23 mouse cellular contexts compared by ENCODE assay signal in the genomic region with DNA sequence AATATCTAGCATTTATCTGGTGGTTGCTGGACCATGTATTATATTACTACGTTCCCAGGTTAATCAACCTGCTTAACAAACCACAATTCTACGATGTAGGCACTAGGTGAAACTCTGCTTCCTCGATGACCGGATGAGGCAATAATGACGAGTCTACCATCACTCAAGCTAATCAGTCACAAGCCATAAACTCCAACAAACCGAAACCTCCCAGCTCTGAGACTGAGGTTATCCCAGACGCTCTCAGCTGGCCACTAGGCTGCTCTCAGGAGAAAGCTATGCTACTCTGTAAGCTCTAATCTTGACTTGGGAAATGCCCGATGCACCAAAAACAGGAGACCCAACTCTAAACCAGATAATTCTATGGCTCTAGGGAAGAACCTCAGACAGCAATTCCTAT.
DNase-seq lines count a peak whose midpoint lies in the region; ATAC-seq and TF ChIP-seq lines count a peak whose summit lies in the region.
"Had no signal": no experiment of that assay in that cellular context is flagged by ENCODE, and none has a peak within 500 bp of the region (broad histone marks: within the 10 kb centered on the region; RNA-seq: fewer than 3 reads in every experiment).

No protein-coding gene starts in this region.

- no peaks in the 10 kb centered on the region for H3K4me1 ChIP-seq in intestine, postnatal 0 days (replicated peaks; ENCODE audit: control insufficient read depth, insufficient read depth, low read length)
- no peaks in the 10 kb centered on the region for H3K4me1 ChIP-seq in intestine, embryonic 16.5 days (ENCODE audit: control insufficient read depth, insufficient read depth, low read length)
- H3K4me1 ChIP-seq in kidney, embryonic 15.5 days, result peaks cover 5% of the 10 kb centered on the region; the same call in 1 of the 2 replicates
- no peaks in the 10 kb centered on the region for H3K4me1 ChIP-seq in kidney, postnatal 0 days (replicated peaks; ENCODE audit: insufficient read depth, low read length)
- no peaks in the 10 kb centered on the region for H3K4me1 ChIP-seq in midbrain, embryonic 11.5 days (ENCODE audit: control insufficient read depth, insufficient read depth, low read length)
- H3K4me1 ChIP-seq: embryonic facial prominence, embryonic 15.5 days; forebrain, embryonic 12.5 days had no signal

- no peaks in the 10 kb centered on the region for H3K27me3 ChIP-seq in intestine, postnatal 0 days (replicated peaks; ENCODE audit: control insufficient read depth, insufficient read depth, low read length)
- H3K27me3 ChIP-seq in intestine, embryonic 16.5 days (replicated peaks; ENCODE audit: control insufficient read depth, insufficient read depth, low read length), result no peaks in the 10 kb centered on the region
- no peaks in the 10 kb centered on the region for H3K27me3 ChIP-seq in kidney, embryonic 15.5 days
- no peaks in the 10 kb centered on the region for H3K27me3 ChIP-seq in kidney, postnatal 0 days (ENCODE audit: insufficient read depth, low read length)
- H3K27me3 ChIP-seq in midbrain, embryonic 11.5 days (ENCODE audit: control insufficient read depth, insufficient read depth, low read length), result no peaks in the 10 kb centered on the region
- H3K27me3 ChIP-seq: embryonic facial prominence, embryonic 13.5 days; embryonic facial prominence, embryonic 15.5 days; forebrain, embryonic 12.5 days had no signal

- ATAC-seq in intestine, postnatal 0 days, result peak; percentile 70
- ATAC-seq in intestine, embryonic 16.5 days, result no peak
- ATAC-seq in kidney, embryonic 15.5 days (replicated peaks; ENCODE audit: low FRiP score), result peak; percentile 86; the same call in 1 of the 2 replicates
- peak; percentile 75; the same call in 1 of the 2 replicates for ATAC-seq in kidney, postnatal 0 days (replicated peaks; ENCODE audit: low FRiP score, low read depth)
- no peak for ATAC-seq in midbrain, embryonic 11.5 days (ENCODE audit: low FRiP score)
- ATAC-seq: forebrain, embryonic 14.5 days had no signal

- H3K27ac ChIP-seq in intestine, postnatal 0 days (ENCODE audit: low read depth, low read length), result no peak overlapping the region
- H3K27ac ChIP-seq in intestine, embryonic 16.5 days (ENCODE audit: low read length), result no peak overlapping the region
- H3K27ac ChIP-seq in kidney, embryonic 15.5 days, result no peak overlapping the region
- no peak overlapping the region for H3K27ac ChIP-seq in kidney, postnatal 0 days
- no peak overlapping the region for H3K27ac ChIP-seq in midbrain, embryonic 11.5 days (ENCODE audit: low read depth, low read length)
- H3K27ac ChIP-seq: embryonic facial prominence, embryonic 13.5 days; embryonic facial prominence, embryonic 15.5 days; forebrain, embryonic 10.5 days; forebrain, embryonic 12.5 days had no signal

- 76% methylated on average over 8 of the region's 8 CpGs for WGBS in intestine, postnatal 0 days
- WGBS in intestine, embryonic 16.5 days, result 84% methylated on average over 8 of the region's 8 CpGs
- WGBS in kidney, embryonic 15.5 days, result 51% methylated on average over 8 of the region's 8 CpGs
- 42% methylated on average over 8 of the region's 8 CpGs for WGBS in kidney, postnatal 0 days
- 91% methylated on average over 8 of the region's 8 CpGs for WGBS in midbrain, embryonic 11.5 days

- H3K9ac ChIP-seq in intestine, postnatal 0 days (ENCODE audit: low read depth, low read length), result no peak overlapping the region
- no peak overlapping the region for H3K9ac ChIP-seq in intestine, embryonic 16.5 days (ENCODE audit: low read depth, low read length)
- H3K9ac ChIP-seq in kidney, embryonic 15.5 days, result no peak overlapping the region
- H3K9ac ChIP-seq in kidney, postnatal 0 days (ENCODE audit: low read depth, low read length), result no peak overlapping the region
- no peak overlapping the region for H3K9ac ChIP-seq in midbrain, embryonic 11.5 days (ENCODE audit: low read length)
- H3K9ac ChIP-seq: embryonic facial prominence, embryonic 13.5 days; embryonic facial prominence, embryonic 15.5 days; forebrain, embryonic 12.5 days had no signal

- H3K4me3 ChIP-seq in intestine, postnatal 0 days (ENCODE audit: low read depth, low read length), result no peak overlapping the region
- H3K4me3 ChIP-seq in intestine, embryonic 16.5 days (ENCODE audit: low read length), result no peak overlapping the region
- no peak overlapping the region for H3K4me3 ChIP-seq in kidney, embryonic 15.5 days (replicated peaks)
- no peak overlapping the region for H3K4me3 ChIP-seq in kidney, postnatal 0 days (replicated peaks; ENCODE audit: low read depth, low read length)
- H3K4me3 ChIP-seq in midbrain, embryonic 11.5 days (ENCODE audit: low read depth, low read length), result no peak overlapping the region
- H3K4me3 ChIP-seq: embryonic facial prominence, embryonic 13.5 days; embryonic facial prominence, embryonic 15.5 days; erythroblast, embryonic 14.5 days; forebrain, embryonic 10.5 days; forebrain, embryonic 12.5 days had no signal

- no peak for TF ChIP-seq CTCF in intestine, postnatal 0 days (IDR thresholded peaks at IDR 0.05; ENCODE audit: low read depth)
- peak; percentile 2; the same call in 1 of the 2 replicates for TF ChIP-seq CTCF in kidney, postnatal 0 days (IDR thresholded peaks at IDR 0.05; ENCODE audit: low read depth)

- no peak overlapping the region for H3K4me2 ChIP-seq in intestine, postnatal 0 days (replicated peaks; ENCODE audit: low read depth)
- no peak overlapping the region for H3K4me2 ChIP-seq in intestine, embryonic 16.5 days (ENCODE audit: low read depth, low read length)
- no peak overlapping the region for H3K4me2 ChIP-seq in kidney, embryonic 15.5 days
- H3K4me2 ChIP-seq in kidney, postnatal 0 days (ENCODE audit: low read length), result no peak overlapping the region
- no peak overlapping the region for H3K4me2 ChIP-seq in midbrain, embryonic 11.5 days
- H3K4me2 ChIP-seq: embryonic facial prominence, embryonic 13.5 days; embryonic facial prominence, embryonic 15.5 days; forebrain, embryonic 12.5 days had no signal

- DNase-seq in kidney, postnatal 36 days, result no peak
- peak; percentile 17 for DNase-seq in kidney, postnatal 0 days (ENCODE audit: low spot score)
- no peak for DNase-seq in kidney, adult 18-20 months
- no peak for DNase-seq in midbrain, embryonic 11.5 days (ENCODE audit: low spot score, missing footprints)
- DNase-seq: adrenal gland, adult 2 months; adrenal gland, postnatal 10 days; adrenal gland, postnatal 25 days; cerebellum, adult 11 months; cerebellum, adult 18-20 months; cerebellum, adult 8-10 months; cerebellum, adult 9-11 months; cerebellum, postnatal 14 days; cerebellum, postnatal 36 days; embryo, embryonic 11 days had no signal

- H3K36me3 ChIP-seq in intestine, postnatal 0 days (ENCODE audit: control insufficient read depth, insufficient read depth), result no peaks in the 10 kb centered on the region
- no peaks in the 10 kb centered on the region for H3K36me3 ChIP-seq in intestine, embryonic 16.5 days (ENCODE audit: control insufficient read depth, insufficient read depth, low read length)
- H3K36me3 ChIP-seq in kidney, embryonic 15.5 days, result no peaks in the 10 kb centered on the region
- H3K36me3 ChIP-seq in kidney, postnatal 0 days (ENCODE audit: insufficient read depth, low read length), result no peaks in the 10 kb centered on the region
- no peaks in the 10 kb centered on the region for H3K36me3 ChIP-seq in midbrain, embryonic 11.5 days (ENCODE audit: control insufficient read depth, insufficient read depth, low read length)
- H3K36me3 ChIP-seq: embryonic facial prominence, embryonic 15.5 days; forebrain, embryonic 10.5 days; forebrain, embryonic 12.5 days had no signal

- no peaks in the 10 kb centered on the region for H3K9me3 ChIP-seq in intestine, postnatal 0 days (ENCODE audit: control insufficient read depth)
- no peaks in the 10 kb centered on the region for H3K9me3 ChIP-seq in intestine, embryonic 16.5 days (ENCODE audit: control insufficient read depth, low read length)
- no peaks in the 10 kb centered on the region for H3K9me3 ChIP-seq in kidney, embryonic 15.5 days (replicated peaks)
- H3K9me3 ChIP-seq in kidney, postnatal 0 days (replicated peaks; ENCODE audit: low read length), result no peaks in the 10 kb centered on the region
- H3K9me3 ChIP-seq in midbrain, embryonic 11.5 days (ENCODE audit: control insufficient read depth, low read length), result no peaks in the 10 kb centered on the region
- H3K9me3 ChIP-seq: embryonic facial prominence, embryonic 13.5 days; embryonic facial prominence, embryonic 15.5 days; forebrain, embryonic 10.5 days; forebrain, embryonic 12.5 days had no signal

Comparison
In these comparisons a context has a peak if more than half of its experiments do, and no peak if none do; other contexts are left out.
1. ATAC-seq: peak in intestine, postnatal 0 days (single experiment), kidney, embryonic 15.5 days (single experiment) and kidney, postnatal 0 days (single experiment); none in intestine, embryonic 16.5 days (single experiment) and midbrain, embryonic 11.5 days (single experiment).